Mouse (Mus musculus) limb, embryonic 11.5 days (tissue): ENCODE measurements at regions not wholly inside any gene's neighbourhood (a gene's known extent, or its start where the extent isn't known, plus 50 kb on each side); places are given as distances from the start of the nearest gene placed in this dataset.

Source experiments
- ATAC-seq: fragments of 200-750 bp; cut with Nextera tagmentation; 2 replicates; pipeline ENCODE4 v1.8.0; 2017; ENCODE audit warnings: low read depth; ENCODE audit not compliant: insufficient number of reproducible peaks, low FRiP score, low TSS enrichment
- DNase-seq: peaks from one replicate; pipeline ENCODE4 v3.0.0-alpha.2; 2015; ENCODE audit warnings: low spot score
- H3K27ac ChIP-seq: fragments of 300-500 bp; sonication (generic); replicated peaks from 2 replicates; pipeline ENCODE4 v1.5.1; 2014; ENCODE audit warnings: low read depth, mild to moderate bottlenecking, low read length
- H3K27me3 ChIP-seq: fragments of 300-500 bp; sonication (generic); 2 replicates; pipeline ENCODE4 v1.6.1; 2014; ENCODE audit warnings: mild to moderate bottlenecking, low read length, mixed read lengths; ENCODE audit not compliant: control insufficient read depth, insufficient read depth
- H3K36me3 ChIP-seq: fragments of 300-500 bp; sonication (generic); 2 replicates; pipeline ENCODE4 v1.6.1; 2014; ENCODE audit warnings: mild to moderate bottlenecking, low read length, moderate library complexity, mixed read lengths; ENCODE audit not compliant: control insufficient read depth, insufficient read depth
- H3K4me1 ChIP-seq: fragments of 300-500 bp; sonication (generic); 2 replicates; pipeline ENCODE4 v1.6.1; 2014; ENCODE audit warnings: low read length, mixed read lengths; ENCODE audit not compliant: control insufficient read depth, insufficient read depth
- H3K4me2 ChIP-seq: fragments of 300-500 bp; sonication (generic); 2 replicates; pipeline ENCODE4 v1.6.1; 2014; ENCODE audit warnings: low read depth, mild to moderate bottlenecking, moderate library complexity; ENCODE audit not compliant: severe bottlenecking
- H3K4me3 ChIP-seq: fragments of 300-500 bp; sonication (generic); 2 replicates; pipeline ENCODE4 v1.5.1; 2014; ENCODE audit warnings: low read depth, low read length
- H3K9ac ChIP-seq: fragments of 300-500 bp; sonication (generic); 2 replicates; pipeline ENCODE4 v1.6.1; 2014; ENCODE audit warnings: mild to moderate bottlenecking, low read length
- H3K9me3 ChIP-seq: fragments of 300-500 bp; sonication (generic); 2 replicates; pipeline ENCODE4 v1.6.1; 2016; ENCODE audit warnings: low read length; ENCODE audit not compliant: control insufficient read depth
- WGBS: fragments of 180-500 bp; shearing (Covaris S2); extraction: QIAGEN DNeasy Blood & Tissue Kit; methylation state at CpG from one replicate; pipeline ENCODE4 v1.1.7; 2014; 5-methylcytosine and 5-hydroxymethylcytosine counted together

DNA sequence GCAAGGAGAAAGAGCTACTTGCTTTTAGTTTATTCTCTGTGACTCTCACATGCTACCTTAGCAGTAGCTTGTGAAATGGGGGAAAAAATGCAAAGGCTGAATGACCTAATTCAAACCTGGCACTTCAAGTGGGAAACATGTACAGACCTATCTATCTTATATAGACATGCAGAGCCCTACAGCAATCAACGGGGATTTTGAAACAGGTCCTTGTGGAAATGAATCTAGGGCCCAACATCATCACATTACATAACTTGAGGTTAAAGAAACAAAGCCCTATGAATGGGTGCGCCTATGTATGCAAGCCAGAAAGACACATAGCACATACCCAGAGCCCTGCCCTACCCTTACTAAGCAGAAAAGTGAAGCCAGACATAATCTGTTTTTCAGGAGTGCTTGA, 371.8 kb upstream of the A1bg start:
- 93% methylated on average over 2 of the region's 2 CpGs for WGBS
- no peak overlapping the region for H3K9ac ChIP-seq
- no peaks in the 10 kb centered on the region for H3K27me3 ChIP-seq
- no peak overlapping the region for H3K27ac ChIP-seq
- no peaks in the 10 kb centered on the region for H3K9me3 ChIP-seq
- H3K4me2 ChIP-seq: no peak overlapping the region
- H3K4me3 ChIP-seq: no peak overlapping the region
- ATAC-seq (no peak), DNase-seq (no peak)
- H3K36me3 ChIP-seq: no peaks in the 10 kb centered on the region
- no peaks in the 10 kb centered on the region for H3K4me1 ChIP-seq

DNA sequence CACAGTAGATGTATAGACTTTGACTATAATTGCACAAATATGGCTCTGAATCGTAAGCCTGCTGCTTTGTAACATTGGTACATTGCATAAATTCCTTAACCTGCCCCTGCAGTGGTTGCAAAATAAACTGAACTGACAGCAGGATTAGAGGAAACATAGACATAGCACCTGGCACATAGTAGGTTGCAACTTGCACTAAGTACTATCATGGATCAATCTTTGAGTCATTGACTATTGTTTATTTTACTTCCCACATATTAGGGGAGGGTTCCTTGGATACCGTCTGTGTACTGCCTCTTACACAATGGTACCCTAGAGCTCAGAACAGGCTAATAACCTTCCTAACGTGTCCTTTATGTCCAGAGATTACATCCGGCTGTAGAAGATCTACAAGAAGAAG, 371.3 kb upstream of the A1bg start:
- Histone ChIP-seq H3K27ac (no peak overlapping the region), H3K9ac (no peak overlapping the region), H3K27me3 (no peaks in the 10 kb centered on the region), H3K4me1 (no peaks in the 10 kb centered on the region), H3K4me3 (no peak overlapping the region), H3K4me2 (no peak overlapping the region), H3K36me3 (no peaks in the 10 kb centered on the region), H3K9me3 (no peaks in the 10 kb centered on the region)
- DNase-seq (no peak), ATAC-seq (no peak)
- whole genome bisulfite sequencing: 82% methylated on average over 4 of the region's 4 CpGs

DNA sequence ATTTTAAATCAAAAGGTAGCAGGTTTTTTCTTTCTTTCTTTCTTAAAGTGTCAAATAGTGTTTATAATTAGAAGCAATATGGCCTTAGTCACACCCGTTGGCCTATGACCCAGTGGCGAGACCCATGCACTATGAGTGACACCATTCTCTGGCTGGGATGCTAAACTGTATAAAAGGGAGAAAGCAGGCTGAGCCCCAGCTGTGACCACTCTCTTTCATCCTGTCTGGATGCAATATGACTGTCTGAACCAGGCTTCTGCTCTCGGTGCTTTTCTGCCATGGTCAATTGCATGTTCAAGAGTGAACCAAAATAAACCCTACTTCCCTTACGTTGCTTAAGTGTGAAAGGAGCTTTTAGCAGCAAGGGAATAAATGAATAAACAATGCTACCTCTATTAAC, 346.0 kb upstream of the A1bg start:
- peak; percentile 21 for DNase-seq
- no peak overlapping the region for H3K4me2 ChIP-seq
- H3K27ac ChIP-seq: no peak overlapping the region
- no peak for ATAC-seq
- H3K9ac ChIP-seq: no peak overlapping the region
- H3K4me1 ChIP-seq: no peaks in the 10 kb centered on the region
- H3K36me3 ChIP-seq: no peaks in the 10 kb centered on the region
- no peaks in the 10 kb centered on the region for H3K9me3 ChIP-seq
- 59% methylated on average over 4 of the region's 4 CpGs for WGBS
- no peak overlapping the region for H3K4me3 ChIP-seq
- H3K27me3 ChIP-seq: no peaks in the 10 kb centered on the region

DNA sequence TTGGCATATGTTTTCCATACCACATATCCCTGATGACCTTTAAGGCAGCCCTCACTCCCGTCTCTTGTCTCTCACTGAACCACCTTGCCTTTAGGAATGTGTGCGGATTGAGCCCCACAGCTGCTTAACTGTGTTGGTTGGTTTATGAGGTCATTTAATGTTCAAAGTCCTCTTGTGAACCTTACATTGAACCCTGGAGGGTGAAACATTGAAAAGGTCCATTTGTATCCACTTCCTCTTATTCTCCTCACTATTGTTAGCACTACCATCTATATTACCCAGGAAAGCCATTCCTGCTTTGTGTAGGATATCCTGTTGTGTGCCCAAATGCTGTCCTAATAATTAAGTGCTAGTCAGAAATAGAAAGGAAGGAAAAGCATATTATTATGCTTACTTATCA, 336.2 kb upstream of the A1bg start:
- H3K36me3 ChIP-seq: no peaks in the 10 kb centered on the region
- H3K4me3 ChIP-seq: no peak overlapping the region
- H3K4me1 ChIP-seq: no peaks in the 10 kb centered on the region
- H3K9me3 ChIP-seq: no peaks in the 10 kb centered on the region
- H3K9ac ChIP-seq: no peak overlapping the region
- no peak overlapping the region for H3K4me2 ChIP-seq
- ATAC-seq (no peak), DNase-seq (no peak)
- no peaks in the 10 kb centered on the region for H3K27me3 ChIP-seq
- 52% methylated on average over 2 of the region's 2 CpGs for WGBS
- H3K27ac ChIP-seq: no peak overlapping the region

DNA sequence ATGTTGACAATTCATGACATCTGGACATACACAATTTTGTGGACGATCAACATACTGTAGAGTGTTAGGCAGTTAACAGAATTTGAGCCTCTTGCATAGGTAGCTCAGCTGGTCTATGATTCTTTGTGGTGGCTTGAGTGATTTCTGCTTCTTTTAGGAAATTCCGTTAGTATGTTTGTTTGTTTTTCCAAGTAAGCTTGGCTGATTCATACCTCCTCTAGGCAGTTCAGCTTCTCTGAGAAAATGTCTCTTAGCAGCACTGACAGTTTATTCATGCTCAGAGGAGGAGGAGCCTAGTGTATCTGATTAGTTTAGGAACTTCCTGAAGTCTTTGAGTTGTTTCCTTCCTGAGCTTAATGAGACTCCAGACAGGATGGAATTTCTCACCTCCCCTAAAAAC, 321.7 kb upstream of the A1bg start:
- Histone ChIP-seq H3K27ac (no peak overlapping the region), H3K9me3 (no peaks in the 10 kb centered on the region), H3K4me3 (no peak overlapping the region), H3K4me2 (no peak overlapping the region), H3K9ac (no peak overlapping the region), H3K27me3 (no peaks in the 10 kb centered on the region), H3K36me3 (no peaks in the 10 kb centered on the region), H3K4me1 (no peaks in the 10 kb centered on the region; the same call in 1 of the 2 replicates)
- ATAC-seq (no peak), DNase-seq (no peak)
- 87% methylated on average over 2 of the region's 2 CpGs for WGBS

DNA sequence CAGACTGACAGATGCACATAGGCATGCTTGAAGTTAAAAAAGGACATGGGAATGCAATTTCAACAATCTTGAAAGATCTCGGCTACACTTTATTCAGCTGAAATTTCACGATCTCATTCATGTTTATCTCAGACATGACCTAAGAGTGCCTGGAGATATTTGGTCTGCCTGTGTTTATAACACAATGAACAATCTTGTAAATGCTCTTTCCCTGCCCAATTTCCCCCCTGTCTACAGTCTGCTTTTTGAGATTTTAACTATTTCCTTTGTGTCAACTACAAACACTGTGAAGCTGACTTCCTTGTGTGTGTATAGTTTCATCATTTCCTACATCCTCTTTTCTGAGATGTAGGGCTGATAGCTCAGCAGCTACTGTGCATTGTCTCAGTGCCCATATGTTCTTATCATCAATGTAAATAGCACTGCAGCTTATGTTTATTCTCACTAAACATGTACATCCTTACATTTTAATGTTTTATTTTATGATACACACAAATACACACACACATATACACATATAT, 319.4 kb upstream of the A1bg start:
- Histone ChIP-seq H3K27ac (no peak overlapping the region), H3K36me3 (no peaks in the 10 kb centered on the region), H3K9me3 (no peaks in the 10 kb centered on the region), H3K4me1 (no peaks in the 10 kb centered on the region; the same call in 1 of the 2 replicates), H3K27me3 (no peaks in the 10 kb centered on the region), H3K9ac (no peak overlapping the region), H3K4me3 (no peak overlapping the region), H3K4me2 (no peak overlapping the region)
- 83% methylated on average over 2 of the region's 2 CpGs for WGBS
- no peak for ATAC-seq
- no peak for DNase-seq

DNA sequence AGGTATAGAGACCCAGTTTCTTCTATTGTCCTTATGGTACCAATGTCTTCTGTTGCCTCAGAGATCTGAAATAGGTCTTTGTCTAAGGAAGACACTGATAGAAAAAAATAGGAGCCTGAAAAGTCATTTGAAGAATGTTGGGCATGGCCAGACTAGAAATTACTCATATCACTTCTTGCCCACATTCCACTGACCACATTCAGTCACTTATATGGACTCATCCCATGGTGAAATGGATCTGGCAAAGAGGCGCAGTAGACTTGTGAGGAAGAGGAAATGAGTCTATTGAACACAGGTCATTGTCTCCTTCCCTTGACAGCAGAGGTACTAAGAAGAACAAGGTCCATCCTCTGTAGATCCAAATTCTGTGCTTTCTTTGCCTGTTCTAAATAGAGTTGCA, 318.9 kb upstream of the A1bg start:
- H3K4me3 ChIP-seq: no peak overlapping the region
- H3K27ac ChIP-seq: no peak overlapping the region
- WGBS: 100% methylated on average over 1 of the region's 1 CpGs
- DNase-seq: no peak
- H3K9ac ChIP-seq: no peak overlapping the region
- H3K4me2 ChIP-seq: no peak overlapping the region
- ATAC-seq: no peak
- H3K9me3 ChIP-seq: no peaks in the 10 kb centered on the region
- no peaks in the 10 kb centered on the region; the same call in 1 of the 2 replicates for H3K4me1 ChIP-seq
- no peaks in the 10 kb centered on the region for H3K36me3 ChIP-seq
- H3K27me3 ChIP-seq: no peaks in the 10 kb centered on the region

DNA sequence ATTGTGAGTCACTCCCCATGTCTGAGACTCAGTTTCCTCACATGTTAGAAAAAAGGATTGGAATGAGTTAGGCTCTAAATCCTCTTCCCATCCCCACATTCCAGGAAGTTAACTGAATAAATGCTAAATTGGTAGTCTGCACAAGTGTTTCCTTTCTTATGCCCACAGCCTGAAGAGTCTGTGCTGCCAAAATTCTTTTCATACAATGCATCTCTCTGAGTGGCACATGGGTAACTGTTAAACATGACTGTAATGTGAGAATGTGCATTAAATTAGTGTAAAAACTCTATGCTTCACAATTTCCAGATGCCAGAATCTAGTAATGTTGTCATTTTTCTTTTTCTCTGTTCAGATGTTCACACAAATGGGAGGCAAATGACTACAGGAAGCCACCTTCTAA, 317.5 kb upstream of the A1bg start:
- no peak for ATAC-seq

DNA sequence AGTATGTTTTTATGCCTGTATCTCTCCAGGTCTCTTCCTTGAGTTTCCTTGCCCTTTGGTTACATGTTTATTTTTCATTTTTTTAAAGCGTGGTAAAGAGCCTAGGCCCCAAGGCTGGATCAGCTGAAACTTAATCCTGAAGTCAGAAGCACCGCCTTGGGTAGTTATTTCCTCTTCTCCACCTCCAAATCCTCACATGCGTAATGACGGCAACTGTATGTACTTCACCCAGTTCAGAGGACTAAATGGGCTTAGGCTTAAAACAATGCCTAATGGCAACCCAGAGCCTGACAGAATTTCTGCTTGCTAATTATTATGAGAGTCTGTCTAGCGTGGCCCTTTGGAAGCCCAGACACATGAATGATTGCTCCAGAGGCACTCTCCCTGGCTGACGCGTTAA, 316.6 kb upstream of the A1bg start:
- WGBS: 56% methylated on average over 7 of the region's 7 CpGs
- no peak for DNase-seq
- no peak overlapping the region for H3K9ac ChIP-seq
- H3K4me3 ChIP-seq: no peak overlapping the region
- H3K36me3 ChIP-seq: no peaks in the 10 kb centered on the region
- H3K4me1 ChIP-seq: no peaks in the 10 kb centered on the region; the same call in 1 of the 2 replicates
- no peaks in the 10 kb centered on the region for H3K9me3 ChIP-seq
- H3K4me2 ChIP-seq: no peak overlapping the region
- H3K27ac ChIP-seq: no peak overlapping the region; the same call in 1 of the 2 replicates
- no peaks in the 10 kb centered on the region for H3K27me3 ChIP-seq
- no peak for ATAC-seq

More for the DNA sequence above, 317.5 kb upstream of the A1bg start:
- Histone ChIP-seq H3K4me1 (no peaks in the 10 kb centered on the region; the same call in 1 of the 2 replicates), H3K4me2 (no peak overlapping the region), H3K36me3 (no peaks in the 10 kb centered on the region), H3K4me3 (no peak overlapping the region), H3K27ac (no peak overlapping the region), H3K9ac (no peak overlapping the region), H3K27me3 (no peaks in the 10 kb centered on the region), H3K9me3 (no peaks in the 10 kb centered on the region)
- DNase-seq: no peak
